Mouse (Mus musculus) urinary bladder, postnatal 14 days (tissue): ENCODE results near the gene Dennd4a.

Experiments
- DNase-seq: peaks from one replicate; pipeline ENCODE4 v3.0.0; 2021; ENCODE audit warnings: low spot score

The Dennd4a gene

DNA sequence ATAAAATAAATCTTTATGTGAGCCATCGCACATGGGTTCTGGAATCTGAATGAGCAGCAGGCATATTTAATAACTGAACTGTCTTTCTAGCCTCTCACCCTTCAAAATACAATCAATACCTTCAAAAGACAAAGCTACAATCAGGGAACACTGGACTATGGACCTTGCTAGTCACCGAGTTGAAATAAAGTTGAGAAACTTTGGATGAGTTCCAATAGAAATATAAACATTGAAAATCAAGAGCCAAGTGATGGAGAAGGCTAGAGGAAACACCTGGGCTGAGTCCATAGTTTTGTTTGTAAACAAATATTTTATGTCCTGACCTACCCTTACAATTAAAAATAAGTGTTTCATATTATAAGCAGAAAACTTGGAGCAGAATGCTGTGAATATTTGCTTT is 102.8 kb downstream of the Dennd4a start:
- DNase-seq = no peak

- no peak for DNase-seq
Measured at GRCm38 (mm10) chr9:64914629-64915028, 103.5 kb downstream of the Dennd4a start.

- peak; percentile 30 for DNase-seq
Measured at GRCm38 (mm10) chr9:64918560-64918959, 107.4 kb downstream of the Dennd4a start.

- no peak for DNase-seq
Measured at GRCm38 (mm10) chr9:64925771-64926170, 114.6 kb downstream of the Dennd4a start.

GRCm38 (mm10) chr9:64926201-64926991 is 115.3 kb downstream of the Dennd4a start:
- DNase-seq = peak; percentile 60

DNA sequence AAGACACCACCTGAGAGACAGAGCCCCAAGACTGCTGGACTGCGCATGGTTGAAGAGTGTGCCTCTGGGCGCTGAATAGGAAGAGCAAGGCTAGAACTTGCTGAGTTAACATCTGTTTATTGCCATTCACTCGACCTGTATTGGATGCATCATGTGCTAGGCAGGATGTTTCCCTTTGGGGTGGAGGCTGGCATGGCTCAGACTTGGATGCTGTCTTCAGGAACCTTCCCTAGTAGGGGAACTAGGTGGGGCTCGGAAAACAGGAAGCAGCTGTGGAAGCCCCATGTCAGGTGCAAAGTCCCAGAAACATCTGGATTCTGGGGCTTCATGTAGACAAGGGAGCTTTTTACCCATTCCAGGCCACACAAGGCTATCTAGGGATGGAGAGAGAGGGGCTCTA is 119.1 kb downstream of the Dennd4a start:
- no peak for DNase-seq

DNA sequence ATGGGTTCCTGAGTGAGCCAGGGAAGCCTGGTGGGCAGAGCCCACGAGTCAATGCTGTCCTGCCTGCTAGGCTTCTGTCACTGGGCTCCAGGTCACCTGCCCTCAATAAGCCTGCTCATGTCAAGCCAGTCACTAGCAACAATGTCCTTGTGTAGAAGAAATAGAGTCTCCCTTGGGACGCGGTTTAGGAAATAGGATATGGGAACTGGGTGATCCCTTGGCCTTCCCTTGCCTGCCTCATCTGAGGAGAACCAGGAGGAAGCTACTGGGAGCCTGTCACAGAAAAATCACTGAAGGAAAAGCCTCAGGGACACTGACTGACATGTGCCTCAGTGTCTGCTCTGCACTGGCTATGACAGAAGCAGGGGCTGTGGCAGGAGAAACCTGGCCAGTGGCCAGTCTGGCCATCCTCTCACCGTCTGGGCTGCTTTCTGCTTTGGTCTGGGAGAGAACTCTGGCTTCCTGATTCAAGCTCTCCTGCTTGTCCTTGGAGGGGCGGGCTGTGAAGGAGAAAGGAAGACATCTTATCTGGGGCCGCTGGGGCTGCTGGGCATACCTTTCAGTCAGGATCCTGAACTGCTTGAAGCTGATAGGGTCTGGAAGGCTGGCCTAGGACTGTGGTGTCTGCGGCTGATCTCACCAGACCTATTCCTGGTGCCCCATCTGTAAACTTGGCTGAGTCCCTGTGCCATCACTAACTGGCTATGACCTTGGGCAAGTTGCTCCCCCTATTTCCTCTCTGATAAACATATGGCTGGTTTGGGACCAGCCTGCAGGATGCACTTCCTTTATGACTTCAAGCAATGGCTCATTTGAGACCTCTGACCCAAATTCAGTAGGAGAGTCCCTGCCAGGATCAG is 120.8 kb downstream of the Dennd4a start:
- DNase-seq = no peak

DNA sequence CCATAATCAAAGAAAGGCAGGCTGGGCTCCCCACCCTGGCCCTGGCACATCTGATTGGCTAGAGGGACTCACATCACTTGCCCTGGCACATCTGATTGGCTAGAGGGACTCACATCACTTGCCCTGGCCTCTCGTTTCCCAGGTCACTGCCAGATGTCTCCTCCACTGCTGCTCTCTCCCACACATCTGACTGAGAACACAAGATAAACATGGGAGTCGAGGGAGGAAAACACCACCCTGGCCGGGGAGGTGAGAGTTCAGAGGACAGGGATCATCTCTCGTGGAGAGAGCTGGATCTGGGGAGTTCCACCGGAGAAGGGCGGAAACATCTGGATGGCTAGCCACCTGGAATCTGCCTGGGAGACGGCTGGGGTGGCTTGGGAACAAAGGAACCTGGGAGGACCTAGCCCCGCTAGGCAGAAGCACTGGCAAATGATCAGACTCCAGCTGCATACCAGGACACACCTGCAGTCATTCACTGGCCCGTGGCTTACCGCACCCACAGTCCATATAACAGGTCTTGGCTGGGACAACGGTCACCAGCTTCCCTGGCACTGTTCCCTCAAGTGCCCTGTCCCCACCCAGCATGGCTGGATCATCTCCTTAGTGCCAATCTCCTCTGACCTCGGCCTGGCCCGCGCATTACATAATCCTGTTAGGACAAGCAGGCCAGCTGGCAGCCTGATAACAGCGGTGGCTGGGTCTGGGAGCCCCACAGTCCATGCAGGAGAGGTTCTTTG is 123.0 kb downstream of the Dennd4a start:
- DNase-seq = peak; percentile 35

DNA sequence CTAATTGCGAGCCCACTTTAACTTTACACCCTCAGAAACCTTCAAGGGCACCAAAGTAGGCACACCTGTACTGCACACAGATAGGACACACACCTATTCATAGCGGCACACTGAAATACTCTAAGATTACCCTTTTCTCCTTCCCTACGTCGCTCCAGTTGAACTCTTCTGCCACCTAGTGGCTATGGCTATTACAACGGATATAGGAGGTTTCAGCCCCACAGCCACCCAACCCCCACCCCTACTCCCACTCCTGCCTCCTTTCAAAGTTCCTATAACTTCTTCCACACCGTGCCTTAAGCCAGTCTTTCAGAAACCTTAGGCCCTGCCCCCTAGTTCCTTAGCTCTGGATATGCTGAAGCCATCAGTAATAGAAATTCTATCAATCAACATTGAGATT is 125.4 kb downstream of the Dennd4a start:
- DNase-seq = peak; percentile 66

- no peak for DNase-seq
Measured at GRCm38 (mm10) chr9:64937491-64937890, 126.4 kb downstream of the Dennd4a start.

- no peak for DNase-seq
Measured at GRCm38 (mm10) chr9:64938535-64938934, 127.4 kb downstream of the Dennd4a start.

GRCm38 (mm10) chr9:64939281-64939680 is 128.1 kb downstream of the Dennd4a start:
- DNase-seq = no peak

- no peak for DNase-seq
Measured at GRCm38 (mm10) chr9:64939790-64940189, 128.7 kb downstream of the Dennd4a start.

- DNase-seq = no peak
Measured at GRCm38 (mm10) chr9:64940731-64941346, 129.7 kb downstream of the Dennd4a start.

DNA sequence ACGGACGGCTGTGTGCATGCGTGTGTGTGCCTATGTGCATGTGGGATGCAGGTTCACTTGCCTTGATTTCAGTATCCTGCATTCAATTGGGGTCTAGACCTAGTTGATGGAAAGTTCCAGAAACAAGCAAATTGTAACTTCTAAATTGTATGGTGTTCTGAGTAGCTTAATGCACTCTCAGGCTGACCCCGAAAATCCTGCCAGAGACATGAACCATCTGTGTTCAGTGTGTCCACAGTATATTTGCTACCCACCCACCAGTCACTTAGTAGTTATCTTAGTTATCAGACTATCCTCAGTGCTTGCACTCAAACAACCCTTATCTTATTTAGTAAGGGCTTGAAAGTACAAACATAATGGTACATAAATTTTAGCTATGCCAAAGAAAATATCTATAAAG is 130.5 kb downstream of the Dennd4a start:
- no peak for DNase-seq

GRCm38 (mm10) chr9:64943997-64944396 is 132.9 kb downstream of the Dennd4a start:
- no peak for DNase-seq

- no peak for DNase-seq
Measured at GRCm38 (mm10) chr9:64947483-64948095, 136.4 kb downstream of the Dennd4a start.

- no peak for DNase-seq
Measured at GRCm38 (mm10) chr9:64951161-64951657, 140.1 kb downstream of the Dennd4a start, which contains the start of gene Slc24a1. Gene Slc24a1 (minus strand): TSS chr9:64951607.

DNA sequence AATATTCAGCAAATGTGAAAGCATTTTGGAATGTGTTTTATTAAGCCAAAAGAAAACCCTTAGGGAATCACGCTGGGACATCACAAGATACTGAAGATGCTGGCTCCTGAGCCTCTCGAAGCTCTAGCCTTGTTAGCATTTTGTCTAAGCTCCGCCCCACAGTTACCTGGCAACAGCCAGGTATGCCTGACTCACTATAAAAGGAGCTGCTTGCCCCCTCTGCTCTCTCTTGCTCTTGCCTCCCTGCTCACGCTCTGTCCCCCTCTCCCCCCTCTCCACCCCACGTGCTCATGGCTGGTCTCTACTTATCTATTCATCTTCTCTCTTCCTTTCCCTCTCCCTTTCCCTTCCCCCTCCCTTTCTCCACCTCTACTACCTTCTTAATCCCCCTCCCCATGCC is 140.9 kb downstream of the Dennd4a start:
- DNase-seq = no peak

DNA sequence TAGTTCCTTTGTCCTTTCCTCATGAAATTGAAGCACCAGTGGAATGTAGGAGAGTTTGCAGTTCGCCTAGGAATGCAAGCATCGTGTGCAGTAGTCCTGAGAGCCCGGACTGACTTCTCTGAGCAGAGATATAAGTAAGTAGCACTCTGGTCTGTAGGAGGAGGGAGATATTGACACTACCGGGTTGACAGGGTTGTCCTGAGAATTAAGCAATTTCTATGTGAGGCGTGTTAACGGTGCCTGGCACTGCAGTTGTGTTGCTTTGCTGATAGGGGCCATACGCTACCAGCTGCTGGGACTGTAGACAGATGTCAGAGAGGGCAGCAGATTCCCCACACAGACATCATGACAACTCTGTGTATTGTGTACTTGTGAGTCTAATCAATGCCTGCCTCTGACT is 142.1 kb downstream of the Dennd4a start:
- no peak for DNase-seq

- no peak for DNase-seq
Measured at GRCm38 (mm10) chr9:64956337-64956736, 145.2 kb downstream of the Dennd4a start.
